Mouse (Mus musculus): ENCODE measurements around the gene Rsrc1.

The Rsrc1 gene

GRCm38 (mm10) chr3:67284039-67284438, 302.8 kb downstream of the Rsrc1 start:
- Histone ChIP-seq H3K36me3 (ENCODE audit: control insufficient read depth, insufficient read depth, low read length, poor library complexity, severe bottlenecking) (no peaks in the 10 kb centered on the region), H3K27me3 (ENCODE audit: control insufficient read depth, insufficient read depth, low read length, poor library complexity, severe bottlenecking) (no peaks in the 10 kb centered on the region)
- DNase-seq (ENCODE audit: low read depth, low spot score), result no peak

DNA sequence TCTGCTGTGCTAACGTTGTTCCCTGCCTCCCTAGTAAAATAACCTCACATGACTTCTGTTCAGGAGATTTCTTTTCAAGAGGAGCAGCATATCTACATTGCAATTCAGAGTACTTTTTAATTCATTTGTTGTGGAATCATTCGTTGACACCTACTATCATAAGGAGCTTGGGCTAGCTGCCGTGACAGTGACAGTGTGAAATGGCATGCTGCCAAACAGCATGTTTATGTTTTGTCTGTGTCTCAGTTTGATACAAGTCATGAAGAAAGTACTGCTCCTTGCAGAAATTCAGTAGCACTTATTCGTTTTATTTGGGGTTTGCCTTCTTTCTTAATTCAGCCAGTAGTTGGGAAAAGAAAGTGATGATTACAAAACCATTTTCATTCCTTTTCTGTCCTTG, 303.7 kb downstream of the Rsrc1 start:
- DNase-seq (ENCODE audit: low read depth, low spot score), result no peak
- Histone ChIP-seq H3K27me3 (ENCODE audit: control insufficient read depth, insufficient read depth, low read length, poor library complexity, severe bottlenecking) (no peaks in the 10 kb centered on the region), H3K36me3 (ENCODE audit: control insufficient read depth, insufficient read depth, low read length, poor library complexity, severe bottlenecking) (no peaks in the 10 kb centered on the region)

GRCm38 (mm10) chr3:67288664-67289063, 307.5 kb downstream of the Rsrc1 start:
- DNase-seq (ENCODE audit: low read depth, low spot score), result no peak
- no peaks in the 10 kb centered on the region for H3K27me3 ChIP-seq (ENCODE audit: control insufficient read depth, insufficient read depth, low read length, poor library complexity, severe bottlenecking)
- no peaks in the 10 kb centered on the region for H3K36me3 ChIP-seq (ENCODE audit: control insufficient read depth, insufficient read depth, low read length, poor library complexity, severe bottlenecking)

GRCm38 (mm10) chr3:67289482-67289881, 308.3 kb downstream of the Rsrc1 start:
- DNase-seq (ENCODE audit: low read depth, low spot score), result no peak
- Histone ChIP-seq H3K27me3 (ENCODE audit: control insufficient read depth, insufficient read depth, low read length, poor library complexity, severe bottlenecking) (no peaks in the 10 kb centered on the region), H3K36me3 (ENCODE audit: control insufficient read depth, insufficient read depth, low read length, poor library complexity, severe bottlenecking) (no peaks in the 10 kb centered on the region)

DNA sequence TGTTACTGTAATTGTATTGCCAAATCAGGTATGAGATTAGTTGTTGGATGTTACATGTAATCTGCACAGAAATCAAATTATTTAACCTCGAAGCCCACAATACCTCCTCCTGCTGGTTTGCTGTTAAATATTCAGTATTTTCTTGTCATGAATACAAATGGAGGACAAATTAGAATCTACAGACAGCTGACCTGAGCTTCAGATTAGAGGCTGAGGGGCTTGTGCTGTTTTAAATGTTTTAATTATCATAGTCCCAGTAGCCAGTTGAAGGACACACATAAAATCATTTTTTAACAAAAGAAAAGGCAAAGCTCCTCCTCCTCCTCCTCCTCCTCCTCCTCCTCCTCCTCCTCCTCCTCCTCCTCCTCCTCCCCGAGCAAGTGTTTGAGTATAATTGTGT, 327.5 kb downstream of the Rsrc1 start:
- no peaks in the 10 kb centered on the region for H3K27me3 ChIP-seq (ENCODE audit: control insufficient read depth, insufficient read depth, low read length, poor library complexity, severe bottlenecking)
- H3K36me3 ChIP-seq (ENCODE audit: control insufficient read depth, insufficient read depth, low read length, poor library complexity, severe bottlenecking), result no peaks in the 10 kb centered on the region
- no peak for DNase-seq (ENCODE audit: low read depth, low spot score)

DNA sequence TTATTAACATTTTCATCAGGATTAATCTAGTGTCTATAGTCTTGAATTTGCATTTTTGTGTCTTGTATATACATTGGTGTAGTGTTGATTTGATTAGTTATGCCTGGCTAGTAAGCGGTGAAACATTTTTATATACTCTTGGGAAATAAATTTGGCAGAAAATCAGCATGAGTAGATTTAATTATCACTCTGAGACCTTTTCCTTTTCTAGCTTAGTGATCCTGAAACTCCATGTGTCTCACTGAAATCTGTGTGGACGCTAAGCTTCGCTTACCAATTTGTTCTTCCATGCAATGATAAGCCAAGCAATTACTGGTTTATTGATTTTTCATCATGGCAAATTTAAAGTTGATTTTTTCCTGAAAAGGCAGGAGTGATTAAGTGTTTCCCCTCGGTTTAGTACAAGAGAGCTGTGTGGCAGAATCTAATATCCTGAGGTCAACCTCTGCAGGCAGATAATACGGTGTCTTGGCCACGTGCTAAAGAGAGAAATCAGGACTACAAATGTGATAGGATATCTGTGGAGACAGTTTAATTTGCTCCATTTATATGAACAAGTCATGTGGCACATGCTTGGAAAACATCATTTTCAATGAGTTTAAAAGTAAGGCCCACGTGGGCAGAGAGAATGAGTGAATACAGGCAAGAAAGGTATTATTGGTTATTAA, 328.6 kb downstream of the Rsrc1 start:
- no peaks in the 10 kb centered on the region for H3K27me3 ChIP-seq (ENCODE audit: control insufficient read depth, insufficient read depth, low read length, poor library complexity, severe bottlenecking)
- no peak for DNase-seq (ENCODE audit: low read depth, low spot score)
- no peaks in the 10 kb centered on the region for H3K36me3 ChIP-seq (ENCODE audit: control insufficient read depth, insufficient read depth, low read length, poor library complexity, severe bottlenecking)

DNA sequence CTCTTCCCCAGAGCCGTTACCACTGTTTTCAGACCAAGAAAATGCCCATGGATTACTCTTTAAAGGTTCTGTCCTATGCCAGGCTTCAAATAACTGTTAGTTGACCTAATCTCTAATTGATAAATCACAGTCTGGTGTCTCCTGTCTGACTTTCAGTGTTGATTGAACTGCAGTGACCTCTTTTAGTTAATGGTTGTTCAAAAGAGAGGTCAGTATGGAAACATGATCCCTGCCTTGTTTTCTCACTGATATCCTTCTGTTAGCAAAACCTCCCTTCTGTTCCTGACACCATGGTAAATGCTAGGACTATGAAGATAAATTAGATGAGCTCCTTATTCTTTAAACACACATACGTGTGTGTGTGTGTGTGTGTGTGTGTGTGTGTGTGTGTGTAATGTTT, 330.2 kb downstream of the Rsrc1 start:
- DNase-seq (ENCODE audit: low read depth, low spot score), result no peak
- Histone ChIP-seq H3K27me3 (ENCODE audit: control insufficient read depth, insufficient read depth, low read length, poor library complexity, severe bottlenecking) (no peaks in the 10 kb centered on the region), H3K36me3 (ENCODE audit: control insufficient read depth, insufficient read depth, low read length, poor library complexity, severe bottlenecking) (no peaks in the 10 kb centered on the region)

DNA sequence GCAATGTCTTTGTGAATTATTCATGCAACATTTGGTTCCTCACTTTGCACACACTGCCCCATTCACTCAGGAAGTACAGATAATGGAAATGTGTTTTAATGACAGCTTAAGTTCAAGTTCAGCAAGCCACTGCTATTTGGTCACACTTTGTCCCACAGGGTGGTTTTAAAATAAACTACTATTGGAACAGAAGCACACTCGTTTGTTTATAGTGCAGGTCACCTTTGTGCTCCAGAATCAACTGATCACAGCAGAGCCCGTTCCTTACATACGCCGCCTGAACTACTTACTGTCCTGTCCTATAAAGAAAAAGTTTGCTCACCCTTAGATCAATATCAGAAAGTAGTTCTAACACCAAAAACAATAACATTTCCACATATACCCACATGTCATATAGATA, 341.2 kb downstream of the Rsrc1 start:
- H3K36me3 ChIP-seq (ENCODE audit: control insufficient read depth, insufficient read depth, low read length, poor library complexity, severe bottlenecking), result no peaks in the 10 kb centered on the region
- no peaks in the 10 kb centered on the region for H3K27me3 ChIP-seq (ENCODE audit: control insufficient read depth, insufficient read depth, low read length, poor library complexity, severe bottlenecking)
- DNase-seq (ENCODE audit: low read depth, low spot score), result no peak

GRCm38 (mm10) chr3:67339558-67339957, 358.4 kb downstream of the Rsrc1 start:
- H3K36me3 ChIP-seq (ENCODE audit: control insufficient read depth, insufficient read depth, low read length, poor library complexity, severe bottlenecking), result no peaks in the 10 kb centered on the region
- DNase-seq (ENCODE audit: low read depth, low spot score), result no peak
- H3K27me3 ChIP-seq (ENCODE audit: control insufficient read depth, insufficient read depth, low read length, poor library complexity, severe bottlenecking), result no peaks in the 10 kb centered on the region

DNA sequence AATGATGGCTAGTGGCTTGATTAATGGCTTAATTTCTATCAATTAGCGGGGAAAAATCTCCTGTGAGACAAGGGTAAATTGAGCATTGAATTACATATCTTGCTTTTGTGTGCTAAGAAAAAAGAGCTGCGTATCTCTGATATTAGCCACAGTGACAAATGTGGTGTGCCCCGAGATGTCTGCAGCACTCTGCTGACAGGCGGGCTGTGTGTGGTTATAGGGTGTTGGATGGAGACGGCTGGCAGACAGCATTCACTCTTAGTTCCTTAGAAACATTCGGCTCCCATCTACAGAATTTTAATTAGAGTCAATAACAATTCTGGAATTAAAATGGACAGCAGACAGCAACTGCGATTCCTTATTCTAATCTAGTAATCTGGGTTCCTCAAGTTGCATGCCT, 359.7 kb downstream of the Rsrc1 start:
- Histone ChIP-seq H3K27me3 (ENCODE audit: control insufficient read depth, insufficient read depth, low read length, poor library complexity, severe bottlenecking) (no peaks in the 10 kb centered on the region), H3K36me3 (ENCODE audit: control insufficient read depth, insufficient read depth, low read length, poor library complexity, severe bottlenecking) (no peaks in the 10 kb centered on the region)
- no peak for DNase-seq (ENCODE audit: low read depth, low spot score)

- Histone ChIP-seq H3K36me3 (ENCODE audit: control insufficient read depth, insufficient read depth, low read length, poor library complexity, severe bottlenecking) (no peaks in the 10 kb centered on the region), H3K27me3 (ENCODE audit: control insufficient read depth, insufficient read depth, low read length, poor library complexity, severe bottlenecking) (no peaks in the 10 kb centered on the region)
- DNase-seq (ENCODE audit: low read depth, low spot score), result no peak
Observed at GRCm38 (mm10) chr3:67343004-67343662, 361.9 kb downstream of the Rsrc1 start.

- DNase-seq (ENCODE audit: low read depth, low spot score), result peak; percentile 70
- Histone ChIP-seq H3K36me3 (ENCODE audit: control insufficient read depth, insufficient read depth, low read length, poor library complexity, severe bottlenecking) (no peaks in the 10 kb centered on the region), H3K27me3 (ENCODE audit: control insufficient read depth, insufficient read depth, low read length, poor library complexity, severe bottlenecking) (no peaks in the 10 kb centered on the region)
Observed at GRCm38 (mm10) chr3:67344599-67344998, 363.4 kb downstream of the Rsrc1 start.

GRCm38 (mm10) chr3:67346674-67347073, 365.5 kb downstream of the Rsrc1 start:
- H3K36me3 ChIP-seq (ENCODE audit: control insufficient read depth, insufficient read depth, low read length, poor library complexity, severe bottlenecking), result no peaks in the 10 kb centered on the region
- no peaks in the 10 kb centered on the region for H3K27me3 ChIP-seq (ENCODE audit: control insufficient read depth, insufficient read depth, low read length, poor library complexity, severe bottlenecking)
- no peak for DNase-seq (ENCODE audit: low read depth, low spot score)

DNA sequence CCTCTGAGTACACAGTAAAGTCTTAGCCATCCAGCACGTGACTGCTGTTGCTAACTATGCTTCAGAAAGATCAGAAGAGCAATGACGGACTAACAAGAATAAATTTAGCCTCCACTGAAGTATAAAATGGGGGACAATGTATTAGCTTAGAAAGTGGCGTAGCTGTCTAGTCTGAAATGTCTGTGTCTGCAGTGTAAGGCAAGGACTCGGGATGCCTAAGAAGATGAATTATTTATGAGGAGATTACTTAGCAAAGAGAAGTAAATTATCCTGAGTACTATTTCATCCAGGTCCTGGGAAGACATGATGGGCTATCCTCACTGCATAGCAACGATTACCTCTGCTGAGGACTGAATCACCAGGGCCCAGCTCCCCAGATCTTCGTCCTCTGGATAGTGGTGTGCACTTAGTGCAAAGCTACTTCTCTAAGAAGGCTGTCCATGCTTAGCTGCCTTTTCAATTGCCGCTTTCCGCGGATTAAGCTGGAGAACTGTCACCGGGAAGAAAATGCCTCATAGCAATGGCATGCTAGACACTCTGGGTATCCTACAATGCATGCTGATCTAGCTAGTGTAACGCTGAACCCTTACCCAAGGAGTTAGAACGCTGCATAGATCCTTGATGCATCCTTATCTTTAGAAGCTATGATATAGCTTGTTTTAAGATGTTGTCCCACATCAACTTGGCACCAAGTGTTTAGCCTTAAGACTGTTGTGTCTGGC, 370.4 kb downstream of the Rsrc1 start:
- no peak for DNase-seq (ENCODE audit: low read depth, low spot score)
- Histone ChIP-seq H3K36me3 (ENCODE audit: control insufficient read depth, insufficient read depth, low read length, poor library complexity, severe bottlenecking) (0 out of 2 replicates have a peak, but pooled peaks cover 4% of the 10 kb centered on the region), H3K27me3 (ENCODE audit: control insufficient read depth, insufficient read depth, low read length, poor library complexity, severe bottlenecking) (no peaks in the 10 kb centered on the region)

DNA sequence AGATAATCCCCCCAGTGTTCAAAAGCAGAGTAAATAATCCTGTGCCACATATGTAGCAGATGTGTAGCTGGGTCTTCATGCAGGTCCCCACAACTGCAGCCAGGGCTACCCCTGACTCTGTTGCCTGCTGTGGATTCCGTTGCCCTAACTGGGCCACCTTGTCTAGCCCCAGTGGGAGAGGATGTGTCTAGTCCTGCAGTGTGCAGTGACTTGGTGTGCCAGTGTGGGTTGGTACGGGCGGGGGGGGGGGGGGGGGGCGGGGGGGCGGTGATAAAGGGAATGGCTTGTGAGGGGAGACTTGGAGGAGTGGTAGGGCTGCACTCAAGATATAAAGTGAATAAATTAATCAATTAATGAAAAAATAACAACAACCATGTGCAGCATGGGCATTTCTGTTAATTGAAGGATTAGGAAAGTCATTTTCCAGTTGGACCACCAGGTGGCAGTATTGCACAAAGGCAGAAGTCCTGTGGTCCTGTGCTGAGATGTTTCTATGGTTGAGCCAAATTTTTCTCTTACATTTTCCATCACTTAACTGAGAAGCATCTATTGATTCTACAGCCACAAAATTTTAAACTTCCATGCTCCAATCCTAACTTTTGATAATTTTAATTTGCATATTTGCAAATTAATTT, 371.1 kb downstream of the Rsrc1 start:
- H3K27me3 ChIP-seq (ENCODE audit: control insufficient read depth, insufficient read depth, low read length, poor library complexity, severe bottlenecking), result no peaks in the 10 kb centered on the region
- peak; percentile 71 for DNase-seq (ENCODE audit: low read depth, low spot score)
- H3K36me3 ChIP-seq (ENCODE audit: control insufficient read depth, insufficient read depth, low read length, poor library complexity, severe bottlenecking), result peaks cover 4% of the 10 kb centered on the region; the same call in 1 of the 2 replicates

Data from splenic B cell, adult 2 months (primary cell).